Mouse (Mus musculus): ENCODE measurements around the gene Olfr12.

The Olfr12 gene

GRCm38 (mm10) chr1:92617488-92617887 lies at the start of gene Olfr12:
Gene Olfr12 (plus strand): TSS chr1:92617788.
- DNase-seq (ENCODE audit: low read depth, low spot score) = no peak

- DNase-seq (ENCODE audit: low read depth, low spot score) = no peak
Observed at GRCm38 (mm10) chr1:92571022-92571421, 46.6 kb upstream of the Olfr12 start, which contains the start of gene Olfr1413. Gene Olfr1413 (plus strand): TSS chr1:92571322.

- DNase-seq (ENCODE audit: low read depth, low spot score) = no peak
Observed at GRCm38 (mm10) chr1:92585479-92585878, 32.1 kb upstream of the Olfr12 start, which contains the start of gene Olfr1412. Gene Olfr1412 (plus strand): TSS chr1:92585779.

GRCm38 (mm10) chr1:92594111-92594510 lies 23.5 kb upstream of the Olfr12 start, which contains the start of gene Olfr1411:
Gene Olfr1411 (plus strand): TSS chr1:92594411.
- DNase-seq (ENCODE audit: low read depth, low spot score) = no peak

GRCm38 (mm10) chr1:92596019-92596418 lies 21.6 kb upstream of the Olfr12 start:
- DNase-seq (ENCODE audit: low read depth, low spot score) = no peak

- no peak for DNase-seq (ENCODE audit: low read depth, low spot score)
Observed at GRCm38 (mm10) chr1:92605482-92605881, 12.1 kb upstream of the Olfr12 start, which contains the start of gene Olfr1410. Gene Olfr1410 (plus strand): TSS chr1:92605782.

- DNase-seq (ENCODE audit: low read depth, low spot score) = no peak
Observed at GRCm38 (mm10) chr1:92607711-92608110, 9.9 kb upstream of the Olfr12 start.

- DNase-seq (ENCODE audit: low read depth, low spot score) = peak; percentile 24
Observed at GRCm38 (mm10) chr1:92611008-92611407, 6.6 kb upstream of the Olfr12 start.

- DNase-seq (ENCODE audit: low read depth, low spot score) = no peak
Observed at GRCm38 (mm10) chr1:92613175-92613574, 4.4 kb upstream of the Olfr12 start.

GRCm38 (mm10) chr1:92614516-92614915 lies 3.1 kb upstream of the Olfr12 start:
- DNase-seq (ENCODE audit: low read depth, low spot score) = no peak

- DNase-seq (ENCODE audit: low read depth, low spot score) = no peak
Observed at GRCm38 (mm10) chr1:92616046-92616445, 1.5 kb upstream of the Olfr12 start.

- no peak for DNase-seq (ENCODE audit: low read depth, low spot score)
Observed at GRCm38 (mm10) chr1:92618360-92618759, 772 bp downstream of the Olfr12 start.

GRCm38 (mm10) chr1:92628227-92628626 lies 10.6 kb downstream of the Olfr12 start:
- no peak for DNase-seq (ENCODE audit: low read depth, low spot score)

GRCm38 (mm10) chr1:92632196-92632595 lies 14.6 kb downstream of the Olfr12 start:
- DNase-seq (ENCODE audit: low read depth, low spot score) = no peak

- no peak for DNase-seq (ENCODE audit: low read depth, low spot score)
Observed at GRCm38 (mm10) chr1:92632948-92633347, 15.4 kb downstream of the Olfr12 start.

- no peak for DNase-seq (ENCODE audit: low read depth, low spot score)
Observed at GRCm38 (mm10) chr1:92633726-92634125, 16.1 kb downstream of the Olfr12 start.

- DNase-seq (ENCODE audit: low read depth, low spot score) = no peak
Observed at GRCm38 (mm10) chr1:92634569-92634968, 17.0 kb downstream of the Olfr12 start.

- DNase-seq (ENCODE audit: low read depth, low spot score) = no peak
Observed at GRCm38 (mm10) chr1:92634976-92635599, 17.5 kb downstream of the Olfr12 start.

GRCm38 (mm10) chr1:92636015-92636414 lies 18.4 kb downstream of the Olfr12 start:
- DNase-seq (ENCODE audit: low read depth, low spot score) = no peak

GRCm38 (mm10) chr1:92636676-92637075 lies 19.1 kb downstream of the Olfr12 start:
- no peak for DNase-seq (ENCODE audit: low read depth, low spot score)

GRCm38 (mm10) chr1:92637501-92638172 lies 20.0 kb downstream of the Olfr12 start:
- no peak for DNase-seq (ENCODE audit: low read depth, low spot score)

- DNase-seq (ENCODE audit: low read depth, low spot score) = peak; percentile 79
Observed at GRCm38 (mm10) chr1:92638181-92638580, 20.6 kb downstream of the Olfr12 start.

GRCm38 (mm10) chr1:92638736-92639135 lies 21.1 kb downstream of the Olfr12 start:
- no peak for DNase-seq (ENCODE audit: low read depth, low spot score)
